Mouse (Mus musculus) right cerebral cortex, postnatal 14 days (tissue): ENCODE data around the gene Col18a1.

ENCODE experiments used
- DNase-seq: peaks from one replicate; pipeline ENCODE4 v3.0.0; 2022

Gene Col18a1

DNA sequence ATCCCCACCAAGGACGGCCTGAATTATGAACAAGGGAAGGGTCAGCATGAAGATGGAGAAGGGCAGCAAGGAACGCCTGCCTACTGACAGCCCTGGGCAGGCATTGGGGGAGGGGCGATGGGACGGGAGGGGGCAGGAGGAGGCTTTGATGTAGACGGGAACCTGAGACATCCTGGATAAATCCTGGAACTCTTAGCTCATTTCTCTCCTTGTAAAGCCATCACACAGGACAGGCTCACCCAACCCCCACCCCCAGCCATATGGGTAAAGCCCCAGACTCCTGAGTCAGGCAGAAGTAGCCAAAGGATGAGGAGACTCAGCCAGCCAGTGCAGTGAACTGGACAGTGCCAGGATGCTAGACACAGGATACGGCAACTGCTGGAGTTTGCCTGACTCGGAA is 161.4 kb downstream of the Col18a1 start:
- no peak for DNase-seq
